Mouse (Mus musculus): ENCODE results near the gene Kpna7.
"Not testable (repeated sequence)": the region's sequence is repeated elsewhere in the genome, so short reads cannot be mapped to it uniquely, and the experiment has no call there.

Kpna7 gene

DNA sequence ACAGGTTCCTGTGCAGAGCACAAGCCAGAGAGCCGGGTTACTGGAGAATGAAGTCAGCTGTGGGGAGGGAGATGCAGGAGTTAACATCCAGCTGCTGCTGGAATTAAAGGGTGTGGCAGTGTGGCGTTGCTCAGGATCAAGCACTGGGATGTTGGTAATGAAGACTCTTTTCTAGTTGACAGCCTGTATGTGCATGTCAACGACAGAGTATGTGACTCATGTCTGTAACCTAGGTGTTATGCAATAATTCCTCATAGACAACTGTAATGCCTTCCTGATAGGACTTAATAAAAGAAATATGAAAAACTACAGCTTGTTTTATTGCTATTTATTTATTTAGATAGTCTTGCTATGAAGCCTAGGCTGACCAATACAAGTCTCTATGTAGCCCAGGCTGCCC lies 15.0 kb downstream of the Kpna7 start:
- TF ChIP-seq GATA4 (IDR thresholded peaks at IDR 0.05; ENCODE audit: insufficient replicate concordance, low read length): no peak

DNA sequence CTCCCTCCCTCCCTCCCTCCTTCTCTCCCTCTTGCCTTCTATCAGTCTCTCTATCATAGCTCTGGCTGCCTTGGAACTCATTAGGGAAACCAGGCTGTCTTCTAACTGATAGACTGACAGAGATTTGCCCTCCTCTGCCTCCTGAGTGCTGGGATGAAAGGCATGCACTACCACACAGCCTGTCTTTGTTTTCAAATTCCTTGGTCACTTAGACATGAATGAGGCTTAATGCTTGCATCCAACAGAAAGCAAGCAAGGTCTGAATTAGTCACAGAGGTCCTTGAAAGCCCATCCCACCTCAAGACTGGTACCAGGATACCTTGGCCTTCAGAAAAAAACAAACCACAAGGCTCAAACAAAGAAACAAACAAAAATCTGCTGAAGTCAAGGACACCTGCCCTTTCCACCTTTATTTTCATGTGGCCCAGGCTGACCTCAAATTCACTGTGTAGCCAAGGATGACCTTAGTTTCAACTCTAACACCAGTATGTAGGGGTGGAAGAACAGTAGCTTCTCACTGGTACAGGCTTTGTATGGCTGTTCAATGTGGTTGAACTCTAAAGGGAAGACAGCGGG lies 19.0 kb downstream of the Kpna7 start:
- TF ChIP-seq GATA4 (IDR thresholded peaks at IDR 0.05; ENCODE audit: insufficient replicate concordance, low read length): no peak

GRCm38 (mm10) chr5:145059524-145059923 lies 24.3 kb downstream of the Kpna7 start:
- no peak for TF ChIP-seq GATA4 (IDR thresholded peaks at IDR 0.05; ENCODE audit: insufficient replicate concordance, low read length)

- TF ChIP-seq GATA4 (IDR thresholded peaks at IDR 0.05; ENCODE audit: insufficient replicate concordance, low read length): no peak
Measured at GRCm38 (mm10) chr5:145058722-145059121, 25.1 kb downstream of the Kpna7 start.

DNA sequence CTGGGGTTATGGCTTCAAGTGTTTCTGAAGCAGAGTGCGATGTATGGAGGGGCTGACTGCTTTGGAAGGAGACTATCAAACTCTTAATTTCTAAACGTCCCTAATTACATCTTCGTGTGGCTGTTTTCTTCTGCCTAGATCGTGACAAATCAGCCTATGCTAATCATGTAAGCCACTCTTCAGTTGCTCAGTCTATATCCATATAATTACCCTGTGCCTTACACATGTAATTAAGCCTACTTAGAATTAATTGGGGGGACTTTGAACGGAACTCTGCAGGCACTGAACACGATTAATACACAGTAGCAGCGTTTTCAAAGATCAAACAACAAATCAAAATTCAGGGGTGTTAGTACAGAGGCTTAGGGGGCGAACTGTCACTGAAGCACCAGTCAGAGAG lies 25.9 kb downstream of the Kpna7 start:
- no peak for TF ChIP-seq GATA4 (IDR thresholded peaks at IDR 0.05; ENCODE audit: insufficient replicate concordance, low read length)

- TF ChIP-seq GATA4 (IDR thresholded peaks at IDR 0.05; ENCODE audit: insufficient replicate concordance, low read length): not testable (repeated sequence)
Measured at GRCm38 (mm10) chr5:145042690-145043089, 41.1 kb downstream of the Kpna7 start, which contains the start of gene 1700018F24Rik. TSS of gene 1700018F24Rik (plus strand) at chr5:145042990.

DNA sequence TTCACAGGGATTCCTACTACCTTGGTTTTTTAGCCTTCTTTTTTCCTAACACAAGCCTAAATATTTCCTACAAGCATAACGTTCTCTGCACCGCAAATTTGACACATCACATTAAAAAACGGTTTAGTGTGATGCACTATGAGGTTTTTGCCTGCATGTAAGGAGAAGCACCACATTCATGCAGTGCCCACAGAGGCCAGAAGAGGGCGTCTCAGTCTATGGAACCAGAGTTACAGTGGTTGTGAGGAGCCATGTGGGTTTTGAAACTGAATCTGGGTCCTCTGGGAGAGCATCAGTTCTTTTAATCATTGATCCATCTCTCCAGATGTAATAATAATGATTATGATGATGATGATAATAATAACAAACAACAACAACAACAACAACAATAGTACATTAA lies 42.2 kb downstream of the Kpna7 start:
- TF ChIP-seq GATA4 (IDR thresholded peaks at IDR 0.05; ENCODE audit: insufficient replicate concordance, low read length): no peak

GRCm38 (mm10) chr5:145032391-145032790 lies 51.4 kb downstream of the Kpna7 start, which contains the start of gene Gm4871:
TSS of gene Gm4871 (minus strand) at chr5:145032754.
- TF ChIP-seq GATA4 (IDR thresholded peaks at IDR 0.05; ENCODE audit: insufficient replicate concordance, low read length): not testable (repeated sequence)

- no peak for TF ChIP-seq GATA4 (IDR thresholded peaks at IDR 0.05; ENCODE audit: insufficient replicate concordance, low read length)
Measured at GRCm38 (mm10) chr5:145014278-145014677, 69.6 kb downstream of the Kpna7 start.

- TF ChIP-seq GATA4 (IDR thresholded peaks at IDR 0.05; ENCODE audit: insufficient replicate concordance, low read length): no peak
Measured at GRCm38 (mm10) chr5:145008878-145009659, 74.8 kb downstream of the Kpna7 start.

- TF ChIP-seq GATA4 (IDR thresholded peaks at IDR 0.05; ENCODE audit: insufficient replicate concordance, low read length): no peak
Measured at GRCm38 (mm10) chr5:145005596-145005995, 78.2 kb downstream of the Kpna7 start.

GRCm38 (mm10) chr5:145004495-145004894 lies 79.3 kb downstream of the Kpna7 start:
- TF ChIP-seq GATA4 (IDR thresholded peaks at IDR 0.05; ENCODE audit: insufficient replicate concordance, low read length): no peak

DNA sequence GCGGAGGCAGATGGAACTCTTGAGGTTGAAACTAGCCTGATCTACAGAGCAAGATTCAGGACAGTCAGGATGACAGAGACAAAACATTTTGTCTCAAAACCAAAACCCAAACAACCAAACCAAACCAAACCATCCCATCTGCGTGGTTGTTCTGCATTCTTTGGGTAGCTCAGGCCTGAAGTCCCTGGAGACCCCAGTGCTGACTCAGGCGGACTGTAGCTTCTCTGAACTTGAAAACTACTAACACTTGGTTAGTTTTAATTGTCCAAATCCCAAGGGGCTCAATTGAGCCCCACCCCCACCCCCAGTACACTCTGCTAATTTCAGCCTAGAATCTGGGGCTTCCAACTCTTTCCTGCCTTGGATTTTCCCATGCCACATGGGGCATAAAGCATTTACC lies 80.5 kb downstream of the Kpna7 start:
- TF ChIP-seq GATA4 (IDR thresholded peaks at IDR 0.05; ENCODE audit: insufficient replicate concordance, low read length): no peak

- TF ChIP-seq GATA4 (IDR thresholded peaks at IDR 0.05; ENCODE audit: insufficient replicate concordance, low read length): no peak
Measured at GRCm38 (mm10) chr5:144998491-144998890, 85.3 kb downstream of the Kpna7 start.

GRCm38 (mm10) chr5:144990481-144990880 lies 93.3 kb downstream of the Kpna7 start:
- TF ChIP-seq GATA4 (IDR thresholded peaks at IDR 0.05; ENCODE audit: insufficient replicate concordance, low read length): no peak

DNA sequence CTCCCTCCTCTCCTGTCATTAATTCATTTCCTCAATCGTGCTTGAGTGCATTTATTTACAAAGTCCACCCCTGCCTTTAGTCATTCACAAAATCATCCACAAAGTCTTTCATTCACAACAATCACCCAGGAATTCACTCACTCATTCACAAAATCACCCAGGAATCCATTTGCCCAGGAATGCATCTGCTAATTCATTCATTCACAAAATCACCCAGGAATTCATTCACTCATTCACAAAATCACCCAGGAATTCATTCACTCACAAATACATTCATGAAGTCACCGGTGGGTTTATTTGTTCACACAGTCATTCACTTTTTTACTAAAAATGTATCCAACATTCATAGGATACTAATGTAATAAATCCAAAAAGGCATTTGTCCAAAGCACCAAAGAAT lies 93.8 kb downstream of the Kpna7 start:
- TF ChIP-seq GATA4 (IDR thresholded peaks at IDR 0.05; ENCODE audit: insufficient replicate concordance, low read length): no peak

DNA sequence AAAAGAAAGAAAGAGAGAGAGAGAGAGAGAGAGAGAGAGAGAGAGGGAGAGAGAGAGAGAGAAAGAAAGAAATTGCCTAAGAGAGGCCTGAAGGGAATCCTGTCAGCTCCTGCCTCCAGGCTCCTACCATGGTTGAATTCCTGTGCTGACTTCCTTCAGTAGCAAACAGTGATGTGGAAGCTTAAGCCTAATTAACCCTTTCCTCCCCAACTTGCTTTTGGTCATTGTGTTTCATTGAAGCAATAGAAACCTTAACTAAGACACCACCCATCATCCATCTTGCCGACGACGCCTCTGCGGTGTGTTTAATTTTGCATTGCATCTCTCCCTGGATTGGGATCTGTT lies 94.8 kb downstream of the Kpna7 start:
- TF ChIP-seq GATA4 (IDR thresholded peaks at IDR 0.05; ENCODE audit: insufficient replicate concordance, low read length): no peak
